Mouse (Mus musculus) spleen, adult 12 weeks (tissue): ENCODE results near the gene Adk.

Experiments used
- DNase-seq: peaks from one replicate; pipeline ENCODE4 v3.0.0; 2022; ENCODE audit warnings: low spot score

Gene Adk

GRCm38 (mm10) chr14:21348611-21349260 lies 296.4 kb downstream of the Adk start:
- DNase-seq: no peak

- no peak for DNase-seq
Observed at GRCm38 (mm10) chr14:21351646-21352045, 299.3 kb downstream of the Adk start.

DNA sequence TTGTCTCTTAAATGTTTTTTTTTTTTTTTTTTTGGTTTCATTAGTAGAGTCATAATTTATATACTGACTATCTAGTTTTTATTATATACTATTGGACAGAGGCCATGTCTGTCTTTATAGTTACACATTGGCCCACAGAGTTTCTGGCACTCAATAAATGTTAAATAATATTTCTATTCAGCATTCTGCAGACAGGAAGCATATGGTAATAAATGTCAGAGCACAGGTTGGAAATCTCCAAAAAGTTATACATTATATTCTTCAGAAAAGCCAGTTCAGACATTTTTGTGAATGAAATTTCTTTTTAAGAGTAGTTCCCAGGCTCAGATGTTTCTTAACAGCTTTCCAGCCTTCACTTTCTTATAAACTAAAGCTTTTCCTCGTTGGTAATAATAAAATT lies 303.9 kb downstream of the Adk start:
- DNase-seq: no peak

- DNase-seq: no peak
Observed at GRCm38 (mm10) chr14:21359207-21359895, 307.0 kb downstream of the Adk start.

DNA sequence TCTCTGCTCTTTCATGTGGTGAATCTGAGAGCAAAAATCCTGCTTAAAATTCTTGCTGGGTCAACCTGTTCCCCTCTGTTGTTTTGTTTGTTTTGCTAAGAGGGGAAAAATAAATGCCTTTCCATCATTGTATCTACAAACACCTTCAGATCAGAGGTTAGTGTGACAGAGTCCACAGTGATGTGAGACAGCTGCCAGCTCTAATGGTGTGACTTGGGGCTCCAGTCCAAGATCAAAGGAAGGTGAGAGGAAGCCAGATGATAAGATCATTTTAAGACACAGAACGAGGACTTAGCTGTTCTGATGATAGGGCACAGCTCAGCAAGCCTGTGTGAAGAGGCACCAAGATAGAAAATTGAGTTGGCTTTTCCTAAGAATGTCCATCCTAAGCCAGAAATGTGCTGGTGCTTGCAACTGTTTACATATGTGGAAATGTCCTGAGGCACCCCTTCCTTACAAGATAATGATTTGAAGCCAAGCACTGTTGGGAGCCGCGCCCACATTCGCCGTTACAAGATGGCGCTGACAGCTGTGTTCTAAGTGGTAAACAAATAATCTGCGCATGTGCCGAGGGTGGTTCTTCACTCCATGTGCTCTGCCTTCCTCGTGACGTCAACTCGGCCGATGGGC lies 307.6 kb downstream of the Adk start:
- no peak for DNase-seq

GRCm38 (mm10) chr14:21367095-21367494 lies 314.7 kb downstream of the Adk start:
- DNase-seq: no peak

- DNase-seq: no peak
Observed at GRCm38 (mm10) chr14:21368622-21369021, 316.2 kb downstream of the Adk start.

GRCm38 (mm10) chr14:21369127-21369526 lies 316.8 kb downstream of the Adk start:
- no peak for DNase-seq

DNA sequence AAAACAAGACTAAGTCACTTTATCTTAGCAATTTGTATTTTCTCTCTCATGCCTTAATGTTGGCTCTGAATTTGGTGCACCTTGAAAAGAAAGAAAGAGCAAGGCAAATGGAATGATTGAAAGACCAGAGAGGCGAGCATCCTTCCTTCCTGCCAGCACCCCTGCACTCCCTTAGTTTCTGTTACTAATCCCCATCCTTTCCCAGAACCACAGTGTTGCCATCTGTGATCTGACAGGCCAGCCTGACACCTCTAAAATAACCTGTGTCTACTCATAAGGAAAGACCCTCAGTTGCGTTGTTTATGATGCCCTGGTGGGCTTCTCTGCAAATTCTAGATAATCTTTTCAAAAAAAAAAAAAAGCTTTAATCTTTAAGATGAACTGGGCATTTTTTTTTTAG lies 319.6 kb downstream of the Adk start:
- no peak for DNase-seq

GRCm38 (mm10) chr14:21372689-21373088 lies 320.3 kb downstream of the Adk start:
- DNase-seq: no peak

DNA sequence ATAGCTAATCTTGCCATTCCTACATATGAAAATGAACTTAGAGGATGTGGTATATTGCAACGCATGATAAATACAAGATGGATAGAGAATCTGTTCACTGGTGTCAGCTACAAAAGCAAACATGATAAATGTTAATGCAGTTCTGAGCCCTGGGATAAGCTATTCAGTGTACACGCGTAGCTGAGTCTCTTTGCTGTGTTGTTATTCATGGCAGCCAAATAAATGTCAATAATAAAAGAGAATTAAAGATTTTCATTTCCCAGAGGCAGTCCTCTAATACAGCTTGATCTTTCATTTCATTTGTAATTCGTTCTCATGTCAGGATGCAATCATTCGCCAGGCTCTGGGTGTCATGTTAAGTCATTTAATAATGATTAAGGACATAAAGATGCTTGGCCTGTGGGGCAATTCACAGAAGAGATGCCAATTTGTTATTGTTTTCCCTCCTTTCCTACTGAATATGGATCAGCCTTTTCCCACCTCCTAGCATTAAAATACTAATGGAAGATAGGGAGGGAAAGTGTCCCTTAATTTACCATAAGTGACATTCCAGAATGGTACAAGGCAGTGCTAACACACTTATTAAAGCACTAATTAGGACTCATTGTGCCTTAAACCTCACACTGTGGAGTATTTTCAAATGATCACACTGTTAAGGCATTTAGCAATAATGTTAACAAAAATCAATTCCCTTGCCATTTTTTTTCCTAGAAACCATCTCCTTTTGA lies 331.5 kb downstream of the Adk start:
- DNase-seq: no peak

- no peak for DNase-seq
Observed at GRCm38 (mm10) chr14:21399506-21399905, 347.1 kb downstream of the Adk start.

- DNase-seq: no peak
Observed at GRCm38 (mm10) chr14:21402157-21402601, 349.8 kb downstream of the Adk start.

GRCm38 (mm10) chr14:21402621-21403405 lies 350.4 kb downstream of the Adk start:
- no peak for DNase-seq

GRCm38 (mm10) chr14:21406946-21407345 lies 354.6 kb downstream of the Adk start:
- no peak for DNase-seq

DNA sequence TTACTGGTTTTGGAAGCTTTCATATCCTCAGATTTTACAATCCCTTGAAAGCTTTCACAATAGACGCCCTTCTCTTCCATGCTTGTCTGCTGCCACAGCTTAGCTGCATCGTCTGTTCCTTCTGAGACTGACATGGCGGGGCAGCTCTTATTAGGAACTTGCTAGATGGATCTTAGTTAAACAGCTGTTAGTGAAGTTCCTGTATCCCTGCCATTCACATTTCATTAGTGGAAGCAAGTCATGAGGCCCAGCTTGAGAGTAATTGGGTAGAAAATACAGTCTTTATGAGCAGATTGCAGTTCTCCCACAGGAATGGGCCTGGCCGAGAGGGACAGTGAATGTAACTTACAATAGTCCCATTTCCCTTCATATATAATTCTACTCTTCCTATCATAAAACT lies 356.5 kb downstream of the Adk start:
- no peak for DNase-seq

DNA sequence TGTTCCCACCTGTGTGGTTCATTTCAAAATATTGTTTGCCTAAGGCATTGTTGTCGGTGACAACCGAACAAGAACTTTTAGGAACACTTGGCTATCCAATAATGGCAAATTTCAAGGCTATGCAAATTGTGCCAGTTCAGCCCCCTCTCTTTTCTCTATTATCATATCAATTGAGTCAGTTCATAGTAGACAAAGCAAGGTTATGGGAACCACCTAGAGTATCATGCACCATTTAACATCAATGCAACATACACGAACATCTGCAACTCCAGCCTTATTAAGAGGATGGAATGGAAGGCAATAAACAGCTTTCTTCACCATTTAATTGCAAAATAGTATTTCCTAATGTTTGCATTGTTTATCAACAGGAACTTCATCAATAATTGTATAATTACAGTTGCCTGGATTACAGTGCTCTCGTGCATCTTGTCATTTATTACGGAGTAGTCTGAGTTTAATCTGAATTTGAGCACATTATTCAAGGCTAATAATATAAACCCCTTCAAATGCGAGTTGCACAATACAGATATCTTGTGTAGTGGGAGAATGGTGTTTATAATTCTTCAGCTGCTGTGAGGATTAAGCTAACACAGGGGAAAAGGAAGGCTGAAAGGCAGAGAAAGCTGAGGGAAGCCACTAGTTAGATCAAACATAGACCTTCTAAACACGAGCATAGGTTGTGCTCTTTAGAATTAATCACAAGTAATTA lies 358.5 kb downstream of the Adk start:
- no peak for DNase-seq

- DNase-seq: no peak
Observed at GRCm38 (mm10) chr14:21411524-21411923, 359.1 kb downstream of the Adk start.

DNA sequence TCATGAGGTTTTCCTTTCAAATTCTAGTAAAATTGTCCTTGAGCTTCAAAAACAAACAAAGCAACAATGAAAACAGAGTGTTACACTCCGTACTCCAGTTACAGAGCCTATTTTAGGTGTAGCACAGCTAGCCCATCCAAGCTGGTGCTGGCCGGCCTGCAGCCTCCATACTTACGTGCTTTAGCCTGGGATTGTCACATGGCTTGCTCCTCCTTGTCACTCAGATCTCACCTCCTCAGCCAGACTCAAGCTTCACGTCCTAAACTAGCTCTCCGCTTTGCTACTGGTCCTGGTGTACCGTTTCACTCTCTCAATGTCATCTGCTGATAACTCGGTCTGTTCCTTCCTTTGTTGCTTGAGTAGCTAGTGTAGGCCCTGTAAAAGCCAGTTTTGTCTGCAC lies 366.0 kb downstream of the Adk start:
- DNase-seq: no peak

GRCm38 (mm10) chr14:21427369-21427768 lies 375.0 kb downstream of the Adk start:
- no peak for DNase-seq

DNA sequence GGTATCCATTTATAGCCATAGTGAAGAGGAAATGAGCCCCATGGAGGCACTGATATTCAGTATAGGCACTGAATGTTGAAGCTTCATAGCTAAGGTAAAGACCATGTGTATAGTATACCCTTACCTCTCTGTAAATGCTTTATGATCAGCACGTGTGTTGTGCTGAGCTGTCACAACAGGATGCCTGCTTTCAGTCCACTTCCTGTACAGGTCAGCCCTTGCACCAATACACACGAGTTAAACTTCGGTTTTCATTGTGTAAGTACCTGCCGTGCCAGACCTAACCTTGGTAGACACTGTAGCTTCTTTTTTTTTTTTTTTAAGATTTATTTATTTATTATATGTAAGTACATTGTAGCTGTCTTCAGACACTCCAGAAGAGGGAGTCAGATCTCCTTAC lies 381.0 kb downstream of the Adk start:
- DNase-seq: no peak
